Mouse (Mus musculus): ENCODE results near the gene Gm3415. TPM values are rescaled to one million over a fixed set of nuclear protein-coding genes. Genes with fewer than 3 reads are reported as not detected.

Gm3415 gene
- polyA plus RNA-seq, 1 experiment from 2014 or later: not detected

- H3K4me2 ChIP-seq: no peak overlapping the region
- no peaks in the 10 kb centered on the region for H3K4me1 ChIP-seq
- no peak for ATAC-seq (replicated peaks)
- no peak overlapping the region for H3K9ac ChIP-seq
- 83% methylated on average over 5 of the region's 5 CpGs for WGBS
- H3K9me3 ChIP-seq: no peaks in the 10 kb centered on the region
- H3K36me3 ChIP-seq (replicated peaks): no peaks in the 10 kb centered on the region
- no peak overlapping the region for H3K4me3 ChIP-seq
- H3K27me3 ChIP-seq (replicated peaks): no peaks in the 10 kb centered on the region
- H3K27ac ChIP-seq: no peak overlapping the region
These were observed 51.9 kb downstream of the Gm3415 start for GRCm38 (mm10) chr5:146607816-146608215.

Other genes with a start within 250 kb of the Gm3415 start
- 18.5 and 18.8 TPM in 2 replicates for gene Wasf3, start 171.2 kb upstream of the Gm3415 start, polyA plus RNA-seq (2015; fragmentation: Nextera tagmentation; extraction: Ambion mirVana)
- gene Gm6408, start 74.2 kb upstream of the Gm3415 start, polyA plus RNA-seq (2015; fragmentation: Nextera tagmentation; extraction: Ambion mirVana): not detected in 2 replicates
- gene Gm6370, start 64.8 kb upstream of the Gm3415 start, polyA plus RNA-seq (2015; fragmentation: Nextera tagmentation; extraction: Ambion mirVana): not detected in 2 replicates
- gene 4930449I24Rik, start 53.7 kb upstream of the Gm3415 start, polyA plus RNA-seq (2015; fragmentation: Nextera tagmentation; extraction: Ambion mirVana): not detected in 2 replicates
- gene Gm3402, start 42.0 kb upstream of the Gm3415 start, polyA plus RNA-seq (2015; fragmentation: Nextera tagmentation; extraction: Ambion mirVana): not detected in 2 replicates
- not detected in 2 replicates for gene Gm3404, start 30.3 kb upstream of the Gm3415 start, polyA plus RNA-seq (2015; fragmentation: Nextera tagmentation; extraction: Ambion mirVana)
- gene Gm3409, start 18.5 kb upstream of the Gm3415 start, polyA plus RNA-seq (2015; fragmentation: Nextera tagmentation; extraction: Ambion mirVana): not detected in 2 replicates
- 26.7 and 27.3 TPM in 2 replicates for gene Gpr12, start 29.1 kb downstream of the Gm3415 start, polyA plus RNA-seq (2015; fragmentation: Nextera tagmentation; extraction: Ambion mirVana)
- 16.4 and 16.7 TPM in 2 replicates for gene Usp12, start 238.9 kb downstream of the Gm3415 start, polyA plus RNA-seq (2015; fragmentation: Nextera tagmentation; extraction: Ambion mirVana)

Measured in midbrain, embryonic 15.5 days (tissue).